Mouse (Mus musculus) liver, adult 2 months (tissue): ENCODE measurements around the gene Cort.

Experiments used
- CTCF ChIP-seq: fragments of 200-500 bp; IDR thresholded peaks from 2 replicates; pipeline ENCODE4 v1.5.1; 2011; ENCODE audit warnings: low read depth, low read length, control low read depth
- POLR2A ChIP-seq: fragments of 200-500 bp; IDR thresholded peaks from 2 replicates; pipeline ENCODE4 v1.6.1; 2011; ENCODE audit warnings: low read length, control low read depth; ENCODE audit not compliant: insufficient read depth; ENCODE audit errors: extremely low read depth

DNA sequence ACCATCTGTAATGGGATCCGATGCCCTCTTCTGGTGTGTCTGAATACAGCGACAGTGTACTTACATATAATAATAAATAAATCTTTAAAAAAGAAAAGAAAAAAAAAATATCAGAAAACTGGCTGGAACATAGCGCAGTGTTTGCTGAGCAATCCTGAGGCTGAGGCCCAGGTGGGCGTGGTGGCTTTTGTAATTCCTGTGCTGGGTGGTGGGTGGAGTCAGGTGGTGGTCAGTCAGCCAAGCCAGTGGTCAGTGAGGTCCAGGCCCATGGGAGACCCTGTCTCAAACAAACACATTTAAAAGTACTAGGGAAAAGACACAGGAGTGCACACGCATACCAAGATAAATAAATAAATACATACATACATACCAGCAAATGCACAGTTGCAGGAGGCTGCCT is 45.5 kb upstream of the Cort start:
- TF ChIP-seq CTCF (no peak), POLR2A (no peak)
